Mouse (Mus musculus) bone marrow macrophage, adult 2 months (primary cell): Measurements from ENCODE around the gene Eif6.

Experiments used
- CTCF ChIP-seq: IDR thresholded peaks from 2 replicates; pipeline ENCODE4 v1.5.1; 2012; ENCODE audit warnings: low read depth, mild to moderate bottlenecking, low read length, moderate library complexity
- POLR2A ChIP-seq: IDR thresholded peaks from 2 replicates; pipeline ENCODE4 v1.6.1; 2012; ENCODE audit warnings: mild to moderate bottlenecking, low read depth, low read length, borderline replicate concordance

DNA sequence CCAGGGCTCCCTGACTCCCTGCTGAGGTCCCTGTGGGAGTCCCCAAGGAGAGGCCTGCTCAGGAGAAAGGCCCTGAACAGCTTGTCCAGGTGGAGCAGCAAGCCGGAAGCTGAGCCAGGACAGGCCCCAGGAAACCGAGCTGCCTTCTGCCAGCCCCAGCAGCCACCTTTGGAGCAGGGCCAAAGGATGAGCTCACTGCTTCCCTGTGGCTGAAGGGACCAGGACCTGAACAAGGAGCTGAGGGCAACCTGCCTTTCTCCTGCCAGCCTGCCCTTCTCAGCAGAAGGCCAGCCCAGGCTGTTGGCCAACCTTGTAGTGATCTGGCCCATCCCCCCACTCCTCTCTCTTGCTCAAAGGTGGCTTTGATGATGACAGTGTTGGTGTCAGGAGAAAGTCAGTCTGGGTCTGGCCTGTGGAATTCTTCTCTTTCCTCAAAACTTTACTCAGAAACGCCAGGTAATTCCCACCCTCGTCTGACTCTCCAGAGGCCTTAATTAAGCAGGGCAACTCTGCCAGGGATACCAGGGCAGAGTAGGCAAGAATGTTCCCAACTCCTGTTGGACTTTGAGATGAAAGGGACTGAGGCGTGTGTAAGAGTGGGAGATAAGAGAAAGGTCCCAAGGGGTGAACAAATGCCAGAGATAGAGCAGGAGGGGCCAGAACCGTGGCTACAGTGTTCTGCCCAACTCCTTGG is 21.3 kb downstream of the Eif6 start:
- TF ChIP-seq CTCF (no peak), POLR2A (no peak)
